Mouse (Mus musculus) heart, postnatal 14 days (tissue): ENCODE results near the gene Apobec2. TPM values are rescaled to one million over a fixed set of nuclear protein-coding genes. Genes with fewer than 3 reads are reported as not detected.
"Not testable (repeated sequence)": the region's sequence is repeated elsewhere in the genome, so short reads cannot be mapped to it uniquely, and the experiment has no call there.

Source experiments
- DNase-seq, 2 experiments: peaks; one replicate each; pipeline ENCODE4 v3.0.0; 2021 to 2022
- intact Hi-C: fragments of 180-260 bp; cut with DNase I; formaldehyde crosslinking; loops from one replicate; pipeline ENCODE4 v1.15.1; 2025
- long read RNA-seq, 2 experiments: library from polyadenylated mRNA; stranded (forward); transcript quantifications; one replicate each; pipeline ENCODE4 v2.0.0; 2021
- total RNA-seq, 2 experiments: library from RNA; stranded (reverse); gene quantifications; 2 replicates each; pipeline ENCODE4 v1.2.3; 2021

Apobec2 gene
- 100 to 1,000 TPM; 243 TPM for total RNA-seq
- long read RNA-seq, experiment 1, transcript Apobec2-201 (3 exons, 1,420 nt) = major isoform, 289 of 392 reads
- long read RNA-seq, experiment 1, partial matches to known transcripts = 2 of 392 reads
- long read RNA-seq, experiment 1, other reads (novel, unspliced or antisense) = 101 of 392 reads
- long read RNA-seq, experiment 2, transcript Apobec2-201 (3 exons, 1,420 nt) = major isoform, 203 of 449 reads
- long read RNA-seq, experiment 2, partial matches to known transcripts = 2 of 449 reads
- long read RNA-seq, experiment 2, other reads (novel, unspliced or antisense) = 243 of 449 reads

- DNase-seq = peak; percentile 65 to 82
- intact Hi-C loops = no loop called here
These were observed at the start of gene Apobec2 for GRCm38 (mm10) chr17:48432158-48432980. Gene Apobec2 (minus strand): TSS chr17:48432930.

DNA sequence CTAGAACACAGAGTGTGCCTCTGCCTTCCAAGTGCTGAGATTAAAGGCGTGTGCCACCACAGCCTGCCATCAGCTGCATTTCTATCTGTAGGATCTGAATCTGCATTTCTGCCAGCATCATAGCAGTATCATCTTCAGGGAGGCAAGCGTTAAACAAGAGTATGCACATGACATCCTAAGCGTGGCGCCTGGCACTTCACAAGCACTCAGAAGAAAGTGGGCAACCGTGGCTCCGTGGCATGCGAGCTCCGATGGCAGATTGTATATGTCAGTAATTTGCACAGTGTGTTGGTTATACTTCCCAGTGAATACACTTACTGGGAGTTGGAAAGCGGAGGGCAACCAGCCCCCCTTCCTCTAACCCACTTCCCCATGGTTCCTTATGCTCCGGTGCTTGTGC, 47.2 kb upstream of the Apobec2 start:
- intact Hi-C loops = no loop called here
- DNase-seq = no peak

GRCm38 (mm10) chr17:48475444-48475843, 42.7 kb upstream of the Apobec2 start:
- intact Hi-C loops = no loop called here
- no peak for DNase-seq

DNA sequence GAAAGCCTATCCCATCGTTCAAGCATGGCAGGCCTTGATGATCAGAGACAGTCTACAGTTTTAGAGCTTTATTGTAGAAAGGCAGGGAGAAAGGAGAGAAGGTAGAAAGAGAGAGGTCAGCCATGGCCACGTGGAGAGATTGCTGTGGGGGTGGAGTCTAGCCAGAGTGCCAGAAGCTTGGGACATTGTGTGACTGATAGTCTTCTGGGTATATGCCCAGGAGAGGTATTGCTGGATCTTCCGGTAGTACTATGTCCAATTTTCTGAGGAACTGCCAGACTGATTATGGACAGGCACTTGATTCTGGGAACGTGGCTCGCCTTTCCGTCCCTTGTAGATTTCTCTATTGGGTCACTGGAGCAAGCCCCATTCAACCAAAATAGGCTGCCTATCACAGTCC, 41.6 kb upstream of the Apobec2 start:
- intact Hi-C loops = not testable (repeated sequence)
- peak in 1 of 2 experiments; percentile 34 for DNase-seq

- DNase-seq = peak; percentile 85 to 93
- intact Hi-C loops = loop anchor here (1.0 to 10.0 kb wide), 3 partner anchors 51 to 937 kb away; no protein-coding TSS in a partner anchor
These were observed 34.9 kb upstream of the Apobec2 start for GRCm38 (mm10) chr17:48467395-48468231.

- DNase-seq = peak in 1 of 2 experiments; percentile 5
- intact Hi-C loops = loop anchor here (1.0 to 10.0 kb wide), 3 partner anchors 50 to 938 kb away; no protein-coding TSS in a partner anchor
These were observed 34.2 kb upstream of the Apobec2 start for GRCm38 (mm10) chr17:48466769-48467394.

DNA sequence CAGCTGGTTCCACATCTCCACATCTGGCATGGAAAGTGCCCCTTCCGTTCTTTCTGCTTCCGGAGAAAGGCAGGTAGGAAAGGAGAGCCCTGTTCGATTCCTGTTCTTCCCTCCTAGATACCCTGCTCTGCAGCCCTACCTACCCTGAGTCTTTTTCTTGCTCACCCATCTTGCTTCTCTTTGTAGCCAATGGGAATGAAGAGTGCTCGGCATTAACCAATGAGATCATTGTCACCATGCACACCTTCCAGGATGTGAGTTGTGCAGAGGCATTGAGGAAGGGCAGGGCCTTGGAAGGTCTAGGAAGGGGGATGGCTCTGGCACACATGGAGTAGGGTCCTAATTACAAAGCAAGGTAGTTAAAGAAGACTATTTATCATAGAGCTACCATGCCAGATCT, 30.7 kb upstream of the Apobec2 start:
- intact Hi-C loops = loop anchor here (10.0 kb wide), 1 partner anchor 941 kb away; no protein-coding TSS in a partner anchor
- no peak for DNase-seq

- DNase-seq = no peak
- intact Hi-C loops = loop anchor here (10.0 kb wide), 1 partner anchor 943 kb away; no protein-coding TSS in a partner anchor
These were observed 29.4 kb upstream of the Apobec2 start for GRCm38 (mm10) chr17:48462096-48462495.

DNA sequence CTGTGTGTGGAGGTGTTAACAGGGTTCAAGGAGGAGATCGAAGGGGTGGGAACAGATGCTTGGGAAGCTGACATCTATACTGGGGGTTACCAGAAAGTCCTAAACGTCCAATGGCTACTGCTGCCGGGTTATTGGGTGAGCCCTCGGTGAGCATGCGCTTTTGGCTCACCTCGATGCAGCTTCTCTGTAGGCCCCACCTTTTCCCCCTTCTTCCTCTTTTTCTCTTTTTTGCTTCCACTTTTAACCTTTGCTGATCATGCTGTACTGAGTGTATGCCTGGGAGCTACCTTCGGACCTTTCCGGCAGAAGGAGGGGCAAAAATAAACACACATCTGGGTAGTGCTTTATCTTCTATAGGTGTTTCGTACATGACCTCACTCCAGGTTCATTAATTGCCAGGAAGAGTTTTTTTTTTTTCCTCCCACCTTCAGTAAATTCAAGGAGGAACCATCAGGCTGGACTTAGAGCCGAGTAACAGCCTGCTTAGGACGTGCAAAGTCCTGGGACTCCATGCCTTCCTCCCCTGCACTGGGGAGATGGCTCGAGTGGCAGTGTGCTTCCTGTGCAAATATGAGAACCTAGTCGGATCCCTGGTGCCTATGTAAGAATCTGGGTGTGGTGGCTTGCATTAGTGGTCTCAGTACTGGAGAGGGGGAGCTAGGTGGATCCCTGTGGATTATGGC, 25.4 kb upstream of the Apobec2 start:
- no peak for DNase-seq
- intact Hi-C loops = no loop called here

DNA sequence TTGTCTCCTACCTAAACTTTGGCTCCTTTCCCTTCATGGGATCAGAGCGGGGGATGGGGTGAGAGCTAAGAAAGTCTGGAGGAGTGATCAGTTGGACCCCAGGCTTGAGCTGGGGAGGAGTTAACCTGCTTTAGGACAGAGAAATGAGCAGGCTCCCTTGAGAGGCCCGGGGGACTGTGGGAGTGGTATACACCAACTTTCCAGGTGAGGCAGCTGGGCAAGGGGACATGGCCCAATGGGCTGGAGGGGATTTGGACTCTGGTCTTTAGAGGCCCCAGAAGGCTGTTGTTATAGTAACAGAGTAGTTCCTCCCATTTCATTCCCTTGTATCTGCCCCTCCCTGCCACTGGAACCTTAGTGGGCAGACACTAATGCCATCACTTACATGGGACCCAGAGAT, 23.2 kb upstream of the Apobec2 start:
- DNase-seq = no peak
- intact Hi-C loops = no loop called here

GRCm38 (mm10) chr17:48454688-48455087, 22.0 kb upstream of the Apobec2 start, which contains the start of gene Unc5cl:
Gene Unc5cl (plus strand): TSS chr17:48454901.
- no peak for DNase-seq
- intact Hi-C loops = no loop called here

- DNase-seq = no peak
- intact Hi-C loops = no loop called here
These were observed 21.5 kb upstream of the Apobec2 start for GRCm38 (mm10) chr17:48454190-48454589.

GRCm38 (mm10) chr17:48453489-48453888, 20.8 kb upstream of the Apobec2 start:
- intact Hi-C loops = no loop called here
- DNase-seq = no peak

DNA sequence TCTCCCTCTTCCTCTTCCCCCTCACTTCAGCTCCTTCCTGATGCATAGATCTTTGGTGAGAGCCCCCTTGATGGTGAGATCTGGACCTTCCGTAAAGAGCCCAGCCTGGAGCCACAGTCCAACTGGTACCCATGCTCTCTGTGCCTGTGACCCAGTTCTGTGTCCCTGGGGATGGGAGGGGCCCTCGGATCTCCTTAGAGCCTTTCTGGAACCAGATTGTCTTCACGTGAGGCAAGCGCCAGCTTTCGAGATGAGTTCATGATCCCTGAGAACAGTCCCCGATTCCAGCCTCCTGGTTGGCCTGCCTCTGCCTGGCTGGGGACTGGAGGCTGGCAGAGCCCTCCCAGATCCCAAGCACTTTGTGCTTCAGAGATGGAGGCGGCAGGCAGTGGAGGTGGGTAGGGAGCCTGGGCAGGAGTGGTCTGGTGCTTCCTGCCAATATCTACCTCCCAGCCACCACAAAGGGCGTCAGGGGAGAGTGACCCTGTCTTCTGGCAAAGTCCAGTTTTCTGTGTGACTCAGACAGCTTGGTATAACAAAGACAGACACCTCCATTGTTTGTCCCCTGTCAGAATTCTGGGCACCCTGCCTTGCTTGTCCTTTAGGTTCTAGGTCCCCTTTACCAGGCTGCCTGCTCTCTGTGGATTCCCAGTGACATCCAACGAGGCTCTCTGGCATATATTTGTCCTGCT, 19.2 kb upstream of the Apobec2 start:
- no peak for DNase-seq
- intact Hi-C loops = no loop called here

DNA sequence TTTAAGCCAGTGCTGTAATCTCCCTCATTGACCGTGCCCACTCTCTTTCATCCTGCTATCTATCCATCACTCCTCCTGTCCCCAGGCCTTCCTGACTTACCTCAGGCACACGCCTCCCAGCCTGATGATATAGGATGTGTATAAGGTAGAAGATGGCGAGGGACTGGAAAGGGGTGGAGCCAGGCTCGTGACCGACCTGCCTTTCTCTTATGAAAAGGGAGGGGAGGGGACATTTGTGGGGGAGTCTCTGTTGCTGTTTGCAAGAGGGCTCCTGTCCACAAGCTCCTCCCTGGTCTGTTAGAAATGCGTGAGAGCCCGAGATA, 18.6 kb upstream of the Apobec2 start, which contains the start of gene Tspo2:
Gene Tspo2, minus strand, starts transcription at position 170 of the 323 bp plus-strand sequence.
- no peak for DNase-seq
- intact Hi-C loops = no loop called here

DNA sequence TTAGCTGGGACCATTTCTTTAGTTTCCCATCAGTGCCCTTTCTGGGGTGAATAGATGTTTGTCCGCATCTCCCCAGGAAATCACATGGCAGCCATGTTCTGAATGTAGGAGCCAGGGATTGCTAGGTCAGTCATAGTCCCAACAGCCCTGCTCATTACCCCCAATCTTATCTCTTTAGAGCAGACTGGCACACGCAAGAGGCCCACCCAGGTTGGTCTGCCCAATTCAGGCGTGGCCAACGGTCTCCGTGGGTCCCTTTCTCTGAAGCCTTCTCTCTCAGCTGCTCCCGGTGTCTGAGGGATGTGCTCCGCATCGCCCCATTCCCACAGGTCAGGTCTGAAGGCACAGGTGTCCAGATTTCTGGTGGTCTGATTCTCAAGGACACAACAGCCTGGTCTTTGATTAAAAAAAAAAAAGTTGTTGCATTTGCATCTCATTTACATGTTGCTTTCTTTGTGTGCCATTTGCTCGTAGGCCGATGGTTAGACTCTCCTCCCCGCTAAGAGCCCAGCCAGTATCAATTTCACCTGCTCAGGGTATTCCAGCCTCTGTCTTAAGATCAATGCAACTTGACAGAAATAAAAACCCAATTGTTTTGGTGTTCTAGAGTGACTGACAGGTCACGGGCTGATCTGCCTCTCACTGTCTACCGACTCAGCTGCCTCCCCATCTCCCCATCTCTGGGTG, 18.1 kb upstream of the Apobec2 start:
- DNase-seq = no peak
- intact Hi-C loops = no loop called here

GRCm38 (mm10) chr17:48447675-48448074, 14.9 kb upstream of the Apobec2 start:
- no peak for DNase-seq
- intact Hi-C loops = no loop called here

DNA sequence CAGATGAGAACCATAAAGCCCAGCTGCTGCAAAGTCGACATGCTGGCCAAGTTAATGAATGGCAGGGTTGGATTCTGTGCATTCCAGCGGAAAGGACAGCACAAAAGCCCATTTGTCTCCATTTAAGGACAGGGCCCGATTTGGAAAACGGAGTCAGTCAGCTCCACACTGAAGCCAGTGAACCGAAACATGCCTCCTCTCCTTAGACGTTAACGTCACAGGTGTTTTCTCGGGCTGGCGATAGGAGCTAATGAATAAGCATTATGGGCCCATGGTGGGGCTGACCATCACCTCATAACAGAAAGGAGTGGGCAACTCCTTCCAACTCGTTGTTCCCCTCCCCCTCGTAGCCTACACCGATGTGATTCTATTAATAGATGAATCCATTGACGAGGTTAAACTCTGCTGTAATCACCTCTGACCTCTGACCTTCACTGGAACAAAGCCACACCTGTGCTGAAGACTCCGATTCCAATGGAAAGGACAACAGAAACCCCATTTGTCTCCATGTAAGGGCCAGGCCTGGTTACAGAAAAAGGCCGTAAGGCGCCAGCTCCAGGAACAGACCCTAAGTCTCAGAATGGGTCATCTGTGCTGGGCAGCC, 10.9 kb upstream of the Apobec2 start:
- DNase-seq = no peak
- intact Hi-C loops = no loop called here
